Mouse (Mus musculus) limb, embryonic 14.5 days (tissue): ENCODE measurements around the gene Tpm3. TPM values are rescaled to one million over a fixed set of nuclear protein-coding genes. Genes with fewer than 3 reads are reported as not detected.

Source experiments
- ATAC-seq: fragments of 200-750 bp; cut with Nextera tagmentation; 2 replicates; pipeline ENCODE4 v1.8.0; 2017; ENCODE audit warnings: low read depth, moderate number of reproducible peaks, moderate TSS enrichment; ENCODE audit not compliant: low FRiP score
- DNase-seq: peaks from one replicate; pipeline ENCODE4 v3.0.0-alpha.2; 2015; ENCODE audit warnings: low spot score
- H3K27ac ChIP-seq: fragments of 300-500 bp; sonication (generic); replicated peaks from 2 replicates; pipeline ENCODE4 v1.5.1; 2014; ENCODE audit warnings: low read depth, mild to moderate bottlenecking, low read length, moderate library complexity, mixed read lengths
- H3K27me3 ChIP-seq: fragments of 300-500 bp; sonication (generic); 2 replicates; pipeline ENCODE4 v1.6.1; 2014; ENCODE audit warnings: low read length, mixed read lengths; ENCODE audit not compliant: control insufficient read depth, insufficient read depth
- H3K36me3 ChIP-seq: fragments of 300-500 bp; sonication (generic); 2 replicates; pipeline ENCODE4 v1.6.1; 2014; ENCODE audit warnings: mild to moderate bottlenecking, low read length, moderate library complexity, mixed read lengths; ENCODE audit not compliant: control insufficient read depth, insufficient read depth
- H3K4me1 ChIP-seq: fragments of 300-500 bp; sonication (generic); 2 replicates; pipeline ENCODE4 v1.6.1; 2014; ENCODE audit warnings: antibody characterized with exemption, low read length, mixed read lengths; ENCODE audit not compliant: control insufficient read depth, insufficient read depth
- H3K4me2 ChIP-seq: fragments of 300-500 bp; sonication (generic); replicated peaks from 2 replicates; pipeline ENCODE4 v1.6.1; 2014; ENCODE audit warnings: low read depth, mild to moderate bottlenecking, low read length, moderate library complexity; ENCODE audit not compliant: severe bottlenecking
- H3K4me3 ChIP-seq: fragments of 300-500 bp; sonication (generic); replicated peaks from 2 replicates; pipeline ENCODE4 v1.5.1; 2014; ENCODE audit warnings: low read length
- H3K9ac ChIP-seq: fragments of 300-500 bp; sonication (generic); 2 replicates; pipeline ENCODE4 v1.6.1; 2014; ENCODE audit warnings: mild to moderate bottlenecking, low read depth, low read length, moderate library complexity; ENCODE audit not compliant: severe bottlenecking
- H3K9me3 ChIP-seq: fragments of 300-500 bp; sonication (generic); 2 replicates; pipeline ENCODE4 v1.6.1; 2016; ENCODE audit warnings: low read length; ENCODE audit not compliant: control insufficient read depth
- POLR2A ChIP-seq: fragments of 200-500 bp; IDR thresholded peaks from 2 replicates; pipeline ENCODE4 v1.8.0; 2012; ENCODE audit warnings: inconsistent platforms, mild to moderate bottlenecking, moderate library complexity, borderline replicate concordance; ENCODE audit not compliant: insufficient read depth, insufficient read length; ENCODE audit errors: extremely low read depth
- WGBS: fragments of 180-500 bp; shearing (Covaris S2); extraction: QIAGEN DNeasy Blood & Tissue Kit; methylation state at CpG from one replicate; pipeline ENCODE4 v1.1.7; 2014; 5-methylcytosine and 5-hydroxymethylcytosine counted together
- polyA plus RNA-seq, 2 experiments: library from polyadenylated mRNA; depleted of rRNA in 1 of 2; stranded (reverse) in 1 of 2; unstranded in 1 of 2; fragments of >200 nt; fragmentation: Nextera tagmentation in 1 of 2; extraction: Ambion mirVana in 1 of 2; gene quantifications; 2 replicates each; pipeline versions ENCODE4 v1.2.1 to v1.2.3; 2012 to 2014

The Tpm3 gene
- polyA plus RNA-seq, 2 experiments = 269 to 436 TPM

DNA sequence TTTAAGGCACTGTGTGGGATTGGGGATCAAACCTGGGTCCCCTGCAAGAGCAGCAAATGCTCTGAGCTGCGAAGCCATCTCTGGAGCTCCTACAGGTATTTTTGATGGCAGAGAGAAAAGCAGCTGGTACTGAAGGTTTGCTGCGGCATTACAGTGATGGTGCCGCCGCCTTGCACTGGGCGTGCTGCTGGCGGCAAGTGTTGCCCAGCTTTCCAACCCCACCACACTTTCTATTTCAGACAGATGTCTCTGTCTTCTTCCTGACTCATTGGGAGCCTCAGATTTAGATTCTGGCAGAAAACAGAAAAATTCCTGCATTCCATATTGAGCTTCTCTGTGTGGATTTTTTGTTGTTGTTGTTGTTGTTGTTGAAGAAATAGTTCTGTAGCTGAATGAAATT is 55.4 kb downstream of the Tpm3 start:
- 90% methylated on average over 6 of the region's 6 CpGs for WGBS
- Histone ChIP-seq H3K27me3 (no peaks in the 10 kb centered on the region), H3K9me3 (no peaks in the 10 kb centered on the region), H3K36me3 (no peaks in the 10 kb centered on the region), H3K4me2 (no peak overlapping the region), H3K27ac (no peak overlapping the region), H3K9ac (no peak overlapping the region), H3K4me1 (no peaks in the 10 kb centered on the region), H3K4me3 (no peak overlapping the region)
- no peak for ATAC-seq
- TF ChIP-seq POLR2A = no peak
- no peak for DNase-seq

DNA sequence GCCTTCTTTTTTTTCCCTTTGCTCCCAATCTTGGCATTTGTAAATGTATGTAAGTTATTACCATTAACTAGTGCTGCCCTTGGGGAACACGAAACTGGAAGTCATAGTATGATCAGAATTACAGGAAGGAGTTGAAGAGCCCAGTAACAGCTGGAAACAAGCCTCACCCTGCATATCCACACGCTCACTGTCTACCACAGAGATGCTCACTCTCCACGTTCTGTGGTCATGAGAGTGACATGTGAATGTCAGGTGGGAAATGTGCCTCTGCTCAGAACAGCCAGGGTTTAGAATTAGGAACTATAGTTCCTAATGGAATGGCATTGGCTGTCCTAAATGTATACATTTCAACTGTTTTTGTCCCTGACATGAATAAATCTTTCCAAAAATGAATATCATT is 60.3 kb downstream of the Tpm3 start:
- Histone ChIP-seq H3K9me3 (no peaks in the 10 kb centered on the region), H3K27ac (no peak overlapping the region), H3K27me3 (no peaks in the 10 kb centered on the region), H3K4me3 (no peak overlapping the region), H3K9ac (no peak overlapping the region), H3K4me2 (no peak overlapping the region), H3K36me3 (no peaks in the 10 kb centered on the region), H3K4me1 (no peaks in the 10 kb centered on the region)
- 69% methylated on average over 3 of the region's 3 CpGs for WGBS
- no peak for TF ChIP-seq POLR2A
- DNase-seq (no peak), ATAC-seq (no peak)

DNA sequence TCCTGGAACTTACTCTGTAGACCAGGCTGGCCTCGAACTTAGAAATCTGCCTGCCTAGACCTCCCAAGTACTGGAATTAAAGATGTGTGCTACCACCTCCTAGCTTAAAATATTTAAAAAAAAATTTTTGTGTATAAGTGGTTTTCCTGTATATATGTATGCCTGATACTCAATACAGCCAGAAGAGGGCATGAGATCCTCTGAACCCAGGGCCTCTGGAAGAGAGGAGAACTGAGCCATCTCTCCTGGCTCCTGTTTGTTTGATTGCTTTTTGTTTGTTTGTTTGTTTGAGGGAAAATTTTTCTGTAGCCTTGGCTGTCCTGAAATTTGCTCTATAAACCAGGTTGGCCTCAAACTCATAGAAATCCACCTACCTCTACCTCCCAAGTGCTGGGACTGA is 60.9 kb downstream of the Tpm3 start:
- H3K27me3 ChIP-seq = no peaks in the 10 kb centered on the region
- H3K27ac ChIP-seq = no peak overlapping the region
- no peak overlapping the region for H3K9ac ChIP-seq
- H3K36me3 ChIP-seq = no peaks in the 10 kb centered on the region
- no peaks in the 10 kb centered on the region for H3K9me3 ChIP-seq
- DNase-seq = no peak
- no peaks in the 10 kb centered on the region for H3K4me1 ChIP-seq
- no peak overlapping the region for H3K4me3 ChIP-seq
- TF ChIP-seq POLR2A = no peak
- ATAC-seq = no peak
- no peak overlapping the region for H3K4me2 ChIP-seq
- WGBS = 92% methylated on average over 1 of the region's 1 CpGs

DNA sequence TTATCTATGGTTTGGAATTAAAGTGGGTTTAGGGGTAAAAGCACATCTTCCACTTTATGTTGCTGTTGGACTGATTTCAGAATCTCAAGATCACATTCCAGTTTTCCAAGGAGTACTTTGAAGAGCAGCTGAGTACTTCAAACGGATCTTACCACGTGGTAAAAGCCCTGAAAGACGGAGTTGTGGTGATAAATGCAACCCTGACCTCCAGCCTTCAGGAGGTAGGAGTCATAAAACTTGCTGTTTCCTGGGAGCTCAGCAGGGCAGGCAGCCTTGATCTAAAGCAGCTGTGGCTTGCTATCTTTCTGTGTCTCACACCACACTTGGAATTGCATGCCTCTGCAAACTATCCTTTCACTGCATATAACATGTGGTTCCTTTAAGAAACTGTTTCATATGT is 62.0 kb downstream of the Tpm3 start:
- Histone ChIP-seq H3K4me3 (no peak overlapping the region), H3K27ac (no peak overlapping the region), H3K4me1 (no peaks in the 10 kb centered on the region), H3K27me3 (no peaks in the 10 kb centered on the region), H3K9me3 (no peaks in the 10 kb centered on the region), H3K36me3 (no peaks in the 10 kb centered on the region), H3K9ac (no peak overlapping the region), H3K4me2 (no peak overlapping the region)
- ATAC-seq = no peak
- TF ChIP-seq POLR2A = no peak
- no peak for DNase-seq
- WGBS = 8% methylated on average over 3 of the region's 3 CpGs

DNA sequence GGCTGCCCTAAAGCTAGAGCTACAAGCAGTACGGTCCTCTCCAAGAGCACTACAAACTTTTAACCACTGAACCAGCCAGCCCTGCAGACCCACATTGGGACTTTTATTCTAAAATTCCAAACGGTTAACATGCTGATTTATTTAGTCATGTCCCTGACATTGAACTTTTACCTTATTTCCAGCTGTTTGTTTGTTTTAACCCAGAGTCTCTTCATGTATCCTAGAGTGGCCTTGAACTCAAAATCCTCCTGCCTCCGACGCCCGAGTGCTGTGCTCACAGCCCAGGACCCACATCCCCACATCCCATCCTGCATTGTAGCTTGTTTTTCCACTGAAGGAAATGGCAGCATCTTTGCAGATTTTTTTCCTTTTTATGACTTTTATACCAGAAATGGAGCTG is 62.5 kb downstream of the Tpm3 start:
- H3K9me3 ChIP-seq = no peaks in the 10 kb centered on the region
- no peaks in the 10 kb centered on the region for H3K36me3 ChIP-seq
- WGBS = 59% methylated on average over 5 of the region's 5 CpGs
- DNase-seq (no peak), ATAC-seq (no peak)
- H3K9ac ChIP-seq = no peak overlapping the region
- TF ChIP-seq POLR2A = no peak
- H3K27me3 ChIP-seq = no peaks in the 10 kb centered on the region
- H3K4me1 ChIP-seq = no peaks in the 10 kb centered on the region
- H3K4me2 ChIP-seq = no peak overlapping the region
- no peak overlapping the region for H3K27ac ChIP-seq
- no peak overlapping the region for H3K4me3 ChIP-seq

DNA sequence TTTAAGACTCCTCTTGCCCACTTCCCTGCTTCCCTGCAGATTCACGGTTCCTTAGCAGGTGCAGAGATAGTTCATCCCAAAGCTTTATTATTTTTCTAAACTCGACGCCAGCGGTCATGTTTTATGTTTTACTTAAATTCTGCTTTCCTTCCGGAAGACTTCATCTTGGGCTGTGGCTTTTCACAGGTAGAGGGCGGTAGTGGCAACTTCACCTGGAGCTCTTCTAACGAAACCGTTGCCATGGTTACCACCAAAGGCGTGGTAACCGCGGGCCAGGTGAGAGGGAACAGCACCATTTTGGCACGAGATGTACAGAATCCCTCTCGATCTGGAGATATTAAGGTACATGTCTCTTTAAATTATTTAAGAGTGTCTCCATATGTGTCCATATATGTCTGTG is 64.2 kb downstream of the Tpm3 start:
- Histone ChIP-seq H3K27me3 (no peaks in the 10 kb centered on the region), H3K9me3 (no peaks in the 10 kb centered on the region), H3K36me3 (no peaks in the 10 kb centered on the region), H3K4me3 (no peak overlapping the region), H3K9ac (no peak overlapping the region), H3K27ac (no peak overlapping the region), H3K4me2 (no peak overlapping the region), H3K4me1 (no peaks in the 10 kb centered on the region)
- 39% methylated on average over 13 of the region's 13 CpGs for WGBS
- ATAC-seq = no peak
- peak; percentile 15 for DNase-seq
- TF ChIP-seq POLR2A = no peak
